Mouse (Mus musculus): Measurements from ENCODE around the gene Sorcs1.

Gene Sorcs1

GRCm38 (mm10) chr19:50677903-50678896, at the start of gene Sorcs1:
Gene Sorcs1 (minus strand): TSS chr19:50678646.
- peak; percentile 20 for DNase-seq

- DNase-seq: no peak
Measured at GRCm38 (mm10) chr19:50683277-50683676, 4.8 kb upstream of the Sorcs1 start.

DNA sequence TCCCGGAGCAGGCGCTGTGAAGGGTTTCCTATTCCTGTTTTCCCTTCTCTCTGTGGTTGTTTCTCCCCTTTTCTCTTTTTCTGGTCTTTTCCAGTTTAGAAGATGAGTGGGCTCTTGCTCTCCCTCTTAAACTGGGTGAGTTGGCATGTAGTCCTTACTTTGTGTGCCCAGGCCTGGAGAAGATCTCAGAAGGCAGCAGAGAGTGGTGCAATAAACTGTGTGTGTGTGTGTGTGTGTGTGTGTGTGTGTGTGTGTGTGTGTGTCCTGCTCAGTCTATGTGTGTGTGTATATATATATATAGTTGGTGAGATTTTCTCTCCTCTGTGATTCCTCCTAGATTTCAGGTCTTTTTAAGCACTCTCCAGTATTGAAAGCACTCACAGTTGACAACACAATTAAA, 500 bp upstream of the Sorcs1 start:
- no peak for DNase-seq

DNA sequence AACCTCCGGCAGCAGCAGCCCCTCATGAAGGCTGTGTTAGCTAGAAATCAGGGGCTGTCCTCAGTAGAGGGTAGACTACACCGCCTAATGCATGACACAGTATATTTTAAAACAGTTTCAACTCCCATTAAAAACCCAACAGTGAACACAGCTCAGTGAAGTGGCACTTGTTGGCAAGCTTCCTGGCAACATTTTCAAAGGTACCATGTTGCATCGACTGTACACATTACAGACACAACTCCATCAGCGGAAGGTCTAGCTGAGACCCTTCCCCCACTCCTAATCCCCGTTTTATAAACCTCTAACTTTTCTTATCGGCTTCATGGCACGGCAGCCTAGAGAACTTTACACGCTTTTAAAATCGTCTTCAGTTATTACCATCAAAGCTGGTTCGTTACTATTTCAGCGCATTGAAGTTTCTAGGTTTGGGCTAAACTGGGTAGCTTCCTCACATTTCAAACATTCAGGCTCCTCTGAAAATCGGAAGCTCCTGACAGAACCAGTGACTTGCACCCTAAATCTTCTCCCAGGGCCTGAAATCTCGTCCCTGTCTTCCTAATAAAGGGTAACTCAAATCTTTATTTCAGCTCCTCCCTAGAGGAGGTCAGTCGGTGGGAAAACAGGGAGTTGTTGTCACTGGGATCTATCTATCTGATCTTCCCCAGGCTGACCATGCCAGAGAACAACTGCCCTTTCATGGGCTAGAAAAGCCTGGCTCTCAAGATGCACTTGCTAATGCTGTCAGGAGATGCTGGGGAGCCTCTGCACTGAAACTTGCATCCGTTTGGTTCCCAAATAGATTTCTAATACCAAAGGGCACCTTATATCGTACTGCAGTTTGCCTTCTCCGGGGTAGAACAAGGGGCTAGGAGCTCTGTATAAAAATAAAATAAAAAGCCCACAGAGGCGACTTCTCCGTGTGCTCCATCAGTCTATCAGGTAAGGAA, 1.6 kb downstream of the Sorcs1 start:
- DNase-seq: no peak

DNA sequence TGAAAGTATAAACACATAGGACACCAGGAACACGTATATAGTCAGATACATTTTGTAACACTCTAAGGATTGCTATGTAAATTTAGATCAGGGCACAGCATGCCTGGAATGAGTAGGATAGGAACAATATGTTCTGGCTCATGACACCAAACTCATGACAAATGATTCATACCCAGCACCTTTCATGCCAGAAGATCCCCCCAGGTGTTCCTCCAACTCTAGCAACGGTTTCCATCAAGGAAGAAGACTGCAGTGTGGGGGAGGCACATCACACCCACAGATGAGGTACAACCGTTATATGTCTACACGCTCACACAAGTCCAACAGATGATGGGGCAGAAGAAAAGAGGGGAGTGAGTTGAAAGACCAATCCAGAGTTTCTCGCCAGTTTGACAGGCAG, 3.5 kb downstream of the Sorcs1 start:
- DNase-seq: no peak

GRCm38 (mm10) chr19:50667516-50667915, 10.9 kb downstream of the Sorcs1 start:
- DNase-seq: no peak

DNA sequence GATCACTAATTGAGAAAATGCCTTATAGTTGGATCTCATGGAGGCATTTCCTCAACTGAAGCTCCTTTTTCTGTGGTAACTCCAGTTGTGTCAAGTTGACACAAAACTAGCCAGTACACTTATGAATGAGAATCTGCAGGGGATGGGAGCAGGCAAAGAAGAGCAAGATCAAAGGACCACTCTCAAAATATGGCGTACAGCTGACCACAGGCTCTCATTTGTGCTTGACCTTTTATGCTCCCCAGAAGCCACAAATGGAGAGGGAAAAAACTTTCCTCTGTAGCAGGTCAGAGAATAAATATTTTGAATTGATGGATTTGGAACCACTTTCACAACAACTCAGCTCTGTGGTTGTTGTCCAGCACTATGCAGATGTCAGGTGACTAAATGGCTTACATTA, 14.1 kb downstream of the Sorcs1 start:
- DNase-seq: no peak

GRCm38 (mm10) chr19:50659144-50659543, 19.3 kb downstream of the Sorcs1 start:
- DNase-seq: no peak

DNA sequence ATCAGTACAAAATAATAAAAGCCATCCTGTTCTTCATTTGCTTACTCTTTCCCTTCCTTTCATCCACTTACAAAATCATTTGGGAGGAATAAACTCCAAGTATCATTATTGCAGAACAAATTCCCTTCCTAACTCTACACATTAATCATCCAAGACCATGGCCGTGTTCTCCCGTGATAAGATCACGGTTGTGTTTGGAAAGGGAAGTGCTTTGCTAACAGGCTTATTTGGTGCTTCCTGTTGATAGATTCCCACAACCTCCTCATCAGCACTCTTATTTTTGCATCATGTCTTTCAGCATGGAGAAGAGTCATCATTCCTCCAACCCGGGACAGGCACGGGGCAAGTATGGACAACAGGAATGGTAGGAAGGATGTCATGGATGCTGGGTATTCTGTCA, 25.7 kb downstream of the Sorcs1 start:
- DNase-seq: no peak

- no peak for DNase-seq
Measured at GRCm38 (mm10) chr19:50643836-50644235, 34.6 kb downstream of the Sorcs1 start.

- DNase-seq: no peak
Measured at GRCm38 (mm10) chr19:50642121-50642520, 36.3 kb downstream of the Sorcs1 start.

- no peak for DNase-seq
Measured at GRCm38 (mm10) chr19:50640251-50641032, 38.0 kb downstream of the Sorcs1 start.

DNA sequence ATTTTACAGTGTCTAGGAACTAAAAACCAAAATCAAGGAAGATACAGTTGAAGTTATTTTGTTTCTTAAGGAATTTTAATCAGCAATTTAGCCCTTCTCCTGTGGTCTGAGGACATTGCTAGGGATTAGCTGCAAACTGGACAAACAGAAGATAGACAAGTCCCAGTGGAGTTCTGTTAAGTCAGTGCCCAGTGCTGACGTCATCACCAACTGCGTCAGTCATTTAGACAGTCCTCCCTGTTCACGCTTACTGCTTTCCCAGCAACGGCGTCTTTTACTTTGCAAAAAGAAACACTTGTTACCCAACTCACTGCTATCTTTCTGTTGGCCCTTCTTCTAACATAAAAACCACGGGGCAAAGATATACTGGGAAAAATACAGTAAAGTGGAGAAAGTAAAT, 40.3 kb downstream of the Sorcs1 start:
- no peak for DNase-seq

GRCm38 (mm10) chr19:50614013-50614412, 64.4 kb downstream of the Sorcs1 start:
- no peak for DNase-seq

GRCm38 (mm10) chr19:50611619-50612018, 66.8 kb downstream of the Sorcs1 start:
- DNase-seq: no peak

DNA sequence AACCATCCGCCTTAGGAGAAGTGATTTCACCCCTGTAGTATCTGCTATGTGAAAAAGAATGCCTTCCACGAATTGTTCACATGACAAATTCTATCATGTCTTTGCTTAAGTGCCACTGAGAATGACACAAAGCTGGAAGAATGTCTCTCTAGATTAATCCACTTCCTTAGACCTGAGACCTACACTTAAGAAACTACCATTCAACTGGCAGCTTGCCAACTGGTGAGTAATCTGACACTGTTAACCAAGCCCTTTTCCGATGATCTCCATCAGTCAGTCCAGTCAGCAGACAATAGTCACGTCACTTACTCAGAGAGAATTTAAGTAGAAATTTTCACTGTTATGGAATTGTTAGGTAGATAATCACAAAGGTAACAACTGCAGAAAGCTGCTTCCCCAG, 74.6 kb downstream of the Sorcs1 start:
- DNase-seq: no peak

- no peak for DNase-seq
Measured at GRCm38 (mm10) chr19:50603380-50603779, 75.1 kb downstream of the Sorcs1 start.

GRCm38 (mm10) chr19:50597300-50597699, 81.1 kb downstream of the Sorcs1 start:
- DNase-seq: no peak

DNA sequence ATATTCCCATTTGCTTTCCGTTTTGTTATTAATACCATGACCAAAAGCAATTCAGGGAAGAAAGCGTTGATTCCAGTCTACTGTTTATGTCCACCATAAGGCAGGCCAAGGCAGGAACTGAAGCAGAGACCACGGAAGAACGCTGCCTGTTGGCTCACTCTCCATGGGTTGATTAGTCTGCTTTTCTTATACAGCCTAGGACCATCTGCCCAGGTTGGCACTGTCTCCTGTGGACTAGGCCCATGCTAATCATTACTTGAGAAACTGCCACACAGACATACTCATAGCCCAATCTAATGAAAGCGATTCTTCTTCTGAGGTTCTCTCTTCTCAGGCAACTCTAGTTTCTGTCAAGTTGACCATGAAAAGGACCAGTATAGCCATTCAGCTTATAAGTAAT, 92.3 kb downstream of the Sorcs1 start:
- DNase-seq: no peak

DNA sequence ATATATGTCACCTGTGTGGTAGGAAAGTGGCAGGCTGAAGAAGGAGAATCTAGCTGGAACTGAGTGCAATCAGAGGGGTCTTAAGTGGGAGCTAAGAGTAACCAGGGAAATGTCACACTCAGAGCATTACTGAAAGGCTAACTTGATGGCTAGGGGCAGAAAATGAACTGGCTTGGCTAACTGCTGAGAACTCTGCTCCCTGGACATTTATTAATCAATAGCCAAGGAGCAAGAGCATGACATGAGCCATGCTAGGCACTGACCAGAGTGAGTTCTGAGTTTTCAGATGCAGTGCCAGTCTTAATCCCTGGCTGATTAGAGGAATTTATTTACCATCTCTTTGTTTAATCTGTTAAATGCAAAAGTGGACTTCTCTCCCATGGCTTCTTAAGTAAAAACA, 95.5 kb downstream of the Sorcs1 start:
- DNase-seq: peak; percentile 65

- DNase-seq: no peak
Measured at GRCm38 (mm10) chr19:50569669-50570195, 108.7 kb downstream of the Sorcs1 start.

DNA sequence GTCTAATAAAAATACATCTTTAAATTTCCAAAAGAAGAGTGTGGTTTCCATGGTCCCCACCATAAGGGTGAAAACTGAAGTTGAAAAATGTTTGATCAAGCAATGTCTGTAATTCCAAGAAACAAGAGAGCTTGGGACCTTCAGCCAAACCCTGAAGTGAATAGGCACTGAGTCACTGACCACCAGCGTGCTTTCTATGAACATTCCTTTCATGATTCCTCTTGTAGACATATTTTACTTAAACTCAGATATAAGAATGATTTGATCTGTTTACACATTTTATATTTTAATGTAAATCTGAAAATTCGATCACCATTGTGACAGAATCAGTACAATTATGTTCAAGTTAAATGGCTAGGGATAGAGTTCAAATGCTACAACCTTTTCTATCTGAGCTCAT, 112.1 kb downstream of the Sorcs1 start:
- no peak for DNase-seq
